Mouse (Mus musculus) embryo, embryonic 9.5 days (tissue): ENCODE results near the gene Slit3.

Source experiments
- DNase-seq: peaks from one replicate; pipeline ENCODE4 v3.0.0-alpha.2; 2017; ENCODE audit errors: extremely low spot score

Slit3 gene

GRCm38 (mm10) chr11:35275300-35275699 lies 154.3 kb downstream of the Slit3 start:
- no peak for DNase-seq

DNA sequence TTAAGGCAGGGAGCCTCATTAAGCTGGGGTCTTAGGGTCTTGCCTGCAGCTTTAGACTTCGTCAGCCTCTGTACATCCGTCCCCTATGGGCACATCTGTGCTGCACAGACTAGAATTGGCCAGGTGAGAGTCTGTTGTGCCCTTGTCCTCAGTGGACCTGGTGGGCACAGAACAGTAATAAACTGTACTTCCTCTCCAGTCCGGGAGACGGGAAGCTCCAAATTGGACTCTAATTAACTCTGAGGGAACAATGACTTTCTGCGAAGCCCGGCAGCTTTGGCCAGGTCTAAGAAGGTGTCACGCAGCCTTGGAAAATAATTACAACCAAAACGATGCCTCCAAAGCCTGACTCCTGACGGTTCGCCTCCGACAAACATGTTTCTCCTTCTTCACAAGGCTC lies 155.0 kb downstream of the Slit3 start:
- no peak for DNase-seq

DNA sequence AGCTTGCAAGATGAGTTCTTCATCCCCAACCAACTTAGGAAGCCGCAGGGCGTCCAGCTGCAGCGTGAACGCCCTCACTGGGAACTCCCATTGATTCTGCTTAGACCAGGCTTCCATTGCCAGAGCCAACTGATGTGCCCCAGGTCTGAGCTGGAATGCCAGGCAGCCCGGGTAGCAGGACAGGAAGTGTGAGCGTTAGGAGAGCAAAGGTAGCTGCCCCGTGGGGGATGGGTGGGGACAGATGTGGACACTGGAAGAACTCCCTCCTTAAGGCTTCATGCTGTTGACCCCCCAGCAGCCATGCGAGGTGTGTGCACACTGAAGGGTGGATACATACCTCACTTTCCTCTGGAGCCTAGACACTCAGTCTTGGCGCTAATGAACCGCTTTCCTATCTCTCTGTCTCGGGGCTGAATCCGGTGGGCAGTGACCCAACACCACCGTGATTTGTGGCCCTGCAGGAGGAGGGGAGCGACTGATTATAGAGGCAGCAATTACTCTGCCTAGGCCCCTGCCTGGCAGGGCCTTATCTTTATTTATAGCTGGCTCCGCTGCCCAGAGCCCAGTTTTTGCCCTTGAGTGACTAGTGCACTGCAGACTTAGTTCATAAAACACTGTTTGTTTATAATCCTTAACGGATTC lies 157.2 kb downstream of the Slit3 start:
- no peak for DNase-seq

GRCm38 (mm10) chr11:35280826-35281225 lies 159.8 kb downstream of the Slit3 start:
- no peak for DNase-seq

- DNase-seq = no peak
Measured at GRCm38 (mm10) chr11:35282001-35282632, 161.1 kb downstream of the Slit3 start.

GRCm38 (mm10) chr11:35282825-35283571 lies 162.0 kb downstream of the Slit3 start:
- peak; percentile 51 for DNase-seq

- DNase-seq = no peak
Measured at GRCm38 (mm10) chr11:35283767-35284166, 162.7 kb downstream of the Slit3 start.

GRCm38 (mm10) chr11:35286578-35287390 lies 165.8 kb downstream of the Slit3 start:
- no peak for DNase-seq

DNA sequence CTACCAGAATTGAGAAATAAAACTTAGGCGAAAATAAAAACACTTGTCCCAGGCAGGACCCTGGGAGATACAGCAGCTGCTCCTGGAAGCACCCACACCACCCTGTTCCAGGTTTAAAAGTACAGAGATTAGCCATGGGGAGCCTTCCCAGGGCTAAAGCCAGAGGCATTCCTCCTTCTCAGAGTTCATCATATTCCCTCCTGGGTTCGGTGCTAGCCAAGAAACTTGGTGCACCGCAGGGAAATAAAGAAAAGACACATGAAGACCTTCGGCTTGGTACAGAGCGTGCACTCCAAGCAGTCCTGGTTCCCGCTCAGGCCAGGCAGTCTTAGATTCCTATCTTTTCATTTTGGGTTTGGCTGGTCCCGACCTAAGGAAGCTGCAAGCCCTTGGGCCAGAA lies 167.0 kb downstream of the Slit3 start:
- DNase-seq = no peak

GRCm38 (mm10) chr11:35288761-35289278 lies 167.8 kb downstream of the Slit3 start:
- DNase-seq = no peak

DNA sequence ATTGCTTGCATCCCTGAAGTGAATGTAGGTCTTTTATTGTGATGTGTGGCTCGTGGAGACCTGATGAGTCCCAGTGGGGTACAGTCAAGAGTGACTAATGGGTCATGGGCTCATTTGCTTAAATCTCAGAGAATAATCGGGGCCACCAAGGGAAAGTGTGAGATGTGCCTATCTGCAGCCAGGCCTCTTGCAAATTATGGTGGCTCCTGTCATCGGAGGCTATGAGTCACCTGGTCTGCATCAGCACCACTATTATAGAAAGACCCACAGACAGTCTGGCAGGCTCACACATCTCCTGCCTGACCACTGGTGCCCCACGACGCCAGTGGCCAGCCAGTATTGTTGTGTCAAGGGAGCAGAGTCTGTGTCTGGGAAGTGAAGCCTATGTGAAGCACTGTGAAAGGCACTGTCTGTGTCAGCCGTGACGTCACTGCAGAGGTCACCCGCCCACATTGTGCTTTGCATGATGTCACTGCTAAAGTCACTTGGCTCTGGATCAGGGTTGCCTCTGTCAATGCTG lies 171.3 kb downstream of the Slit3 start:
- no peak for DNase-seq

DNA sequence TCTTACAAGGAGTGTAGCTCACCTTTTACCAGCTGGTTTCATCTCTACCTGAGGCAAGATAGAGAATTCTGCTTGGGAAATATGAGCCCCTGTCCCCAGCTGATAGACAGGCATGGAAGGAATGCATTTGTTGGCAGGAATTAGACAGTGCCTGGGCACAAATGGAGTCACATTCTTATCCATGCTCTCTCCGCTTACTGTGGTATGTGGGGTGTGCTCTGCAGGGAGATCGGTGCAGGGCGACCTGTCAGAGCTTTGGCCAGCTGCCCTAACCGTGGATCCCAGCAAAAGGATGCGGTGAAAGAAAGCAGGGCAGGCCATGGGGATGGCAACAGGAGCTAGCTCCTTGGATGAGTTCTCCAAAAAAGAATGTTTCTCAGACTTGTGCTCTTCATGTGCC lies 172.2 kb downstream of the Slit3 start:
- no peak for DNase-seq

DNA sequence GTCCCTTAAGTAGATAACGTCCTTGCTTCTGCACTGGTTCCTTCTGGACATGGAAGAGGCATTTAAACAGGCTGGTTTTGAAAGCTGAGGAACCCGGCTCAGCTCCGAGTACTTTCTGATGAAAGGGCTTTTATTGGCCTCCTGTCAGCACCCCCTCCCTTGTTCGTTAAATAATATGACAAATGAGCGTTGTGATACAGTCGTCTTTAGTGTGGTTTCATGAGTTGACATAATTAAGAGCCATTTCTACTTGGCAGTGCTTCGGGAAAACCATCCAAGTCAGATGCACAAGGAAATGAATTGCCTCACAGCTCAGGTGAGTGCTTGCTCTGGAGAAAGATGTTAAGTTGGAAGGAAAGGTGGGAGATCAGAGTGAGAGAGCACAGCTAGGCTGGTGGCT lies 173.6 kb downstream of the Slit3 start:
- no peak for DNase-seq

- DNase-seq = no peak
Measured at GRCm38 (mm10) chr11:35295162-35295799, 174.3 kb downstream of the Slit3 start.

GRCm38 (mm10) chr11:35296803-35297202 lies 175.8 kb downstream of the Slit3 start:
- DNase-seq = no peak

DNA sequence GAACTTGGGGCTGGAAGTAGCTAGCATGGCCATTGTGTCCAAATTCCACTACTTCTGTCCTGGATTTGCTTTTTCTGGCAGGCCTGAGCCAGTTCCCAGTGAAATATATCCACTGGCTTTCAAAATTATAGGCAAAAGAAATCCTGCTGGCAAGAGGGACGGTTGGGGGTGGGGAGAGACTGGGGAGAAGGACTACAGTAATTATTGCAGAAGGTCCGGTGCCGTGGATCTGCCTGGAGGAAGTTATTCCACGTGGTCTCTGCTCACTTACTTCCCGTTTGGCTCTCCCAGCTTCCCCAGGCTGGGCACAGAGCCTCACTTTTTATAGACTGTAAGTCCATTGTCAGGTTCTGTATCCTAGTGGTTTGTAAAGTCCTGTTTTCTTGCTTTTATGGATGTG lies 176.3 kb downstream of the Slit3 start:
- DNase-seq = no peak

DNA sequence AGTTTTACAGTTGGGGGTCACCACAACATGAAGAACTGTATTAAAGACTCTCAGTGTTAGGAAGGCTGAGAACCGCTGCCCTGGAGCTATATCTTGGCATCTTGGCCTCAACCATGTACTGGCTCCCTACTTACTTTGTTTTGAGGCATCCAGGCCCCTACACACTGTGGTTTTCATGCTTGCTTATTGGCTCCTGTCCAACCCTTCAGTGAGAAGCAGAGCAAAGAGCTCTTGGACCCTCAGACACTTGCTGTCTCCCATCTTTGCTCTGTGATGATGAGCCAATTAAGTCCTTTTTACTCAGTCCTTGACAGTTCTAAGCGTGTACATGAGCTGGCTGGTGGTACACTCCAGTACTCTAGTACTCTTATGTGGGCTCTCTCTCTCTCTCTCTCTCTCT lies 177.5 kb downstream of the Slit3 start:
- DNase-seq = no peak

GRCm38 (mm10) chr11:35299857-35300375 lies 178.9 kb downstream of the Slit3 start:
- no peak for DNase-seq

- DNase-seq = no peak
Measured at GRCm38 (mm10) chr11:35302272-35302671, 181.2 kb downstream of the Slit3 start.

GRCm38 (mm10) chr11:35304216-35304975 lies 183.4 kb downstream of the Slit3 start:
- no peak for DNase-seq
